Mouse (Mus musculus) heart, embryonic 10.5 days (tissue): ENCODE measurements around the gene Zfp69. TPM values are rescaled to one million over a fixed set of nuclear protein-coding genes. Genes with fewer than 3 reads are reported as not detected.

Experiments used
- DNase-seq: peaks from one replicate; pipeline ENCODE4 v3.0.0-alpha.2; 2017; ENCODE audit warnings: low spot score
- H3K27ac ChIP-seq: fragments of 300-500 bp; sonication (generic); 2 replicates; pipeline ENCODE4 v1.5.1; 2016; ENCODE audit warnings: mild to moderate bottlenecking
- H3K27me3 ChIP-seq: fragments of 300-500 bp; sonication (generic); 2 replicates; pipeline ENCODE4 v1.6.1; 2016; ENCODE audit warnings: mild to moderate bottlenecking; ENCODE audit not compliant: poor library complexity, insufficient read depth, severe bottlenecking
- H3K36me3 ChIP-seq: fragments of 300-500 bp; sonication (generic); 2 replicates; pipeline ENCODE4 v1.6.1; 2016; ENCODE audit warnings: mild to moderate bottlenecking, moderate library complexity
- H3K4me1 ChIP-seq: fragments of 300-500 bp; sonication (generic); 2 replicates; pipeline ENCODE4 v1.6.1; 2016; ENCODE audit warnings: mild to moderate bottlenecking
- H3K4me3 ChIP-seq: fragments of 300-500 bp; sonication (generic); 2 replicates; pipeline ENCODE4 v1.5.1; 2016; ENCODE audit warnings: mild to moderate bottlenecking, moderate library complexity
- H3K9me3 ChIP-seq: fragments of 300-500 bp; sonication (generic); 2 replicates; pipeline ENCODE4 v1.6.1; 2016; ENCODE audit warnings: mild to moderate bottlenecking, moderate library complexity
- WGBS: fragments of 180-500 bp; shearing (Covaris S2); methylation state at CpG from one replicate; pipeline ENCODE4 v1.1.7; 2016; 5-methylcytosine and 5-hydroxymethylcytosine counted together
- polyA plus RNA-seq: library from polyadenylated mRNA; unstranded; fragments of >200 nt; fragmentation: Nextera tagmentation; extraction: Ambion mirVana; gene quantifications from 2 replicates; pipeline ENCODE4 v1.2.1, GENCODE M21; 2016

Gene Zfp69
- polyA plus RNA-seq: 13.7 and 15.7 TPM in 2 replicates

DNA sequence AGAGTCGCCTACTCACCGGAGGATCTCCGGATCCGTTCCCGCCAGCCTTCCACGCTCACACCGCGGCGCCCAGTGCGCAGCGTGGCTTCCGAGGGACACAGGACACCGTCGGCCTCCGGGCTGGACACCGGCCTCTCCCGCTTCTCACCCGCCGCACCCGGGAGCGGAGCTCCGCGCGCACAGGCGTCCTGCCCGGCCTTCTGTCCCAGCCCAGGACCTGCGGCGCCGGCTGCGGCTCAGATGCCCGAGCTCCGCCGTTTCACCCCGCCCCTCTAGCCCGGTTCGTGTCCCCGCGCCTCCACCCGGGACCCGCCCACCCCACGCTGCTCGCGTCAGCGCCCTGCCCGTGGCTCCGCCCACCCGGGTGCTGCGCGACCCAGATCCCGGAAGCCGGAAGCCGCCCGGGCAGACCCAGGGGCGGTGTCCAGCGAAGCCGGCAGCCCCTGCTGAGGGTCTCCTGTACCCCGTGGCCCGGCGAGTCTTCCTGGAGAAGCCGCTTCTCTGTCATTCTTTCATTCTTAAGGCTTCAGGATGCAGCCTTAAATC is at the start of gene Zfp69:
Gene Zfp69, minus strand, starts transcription at position 272 of the 546 bp plus-strand sequence.
- Histone ChIP-seq H3K27me3 (no peaks in the 10 kb centered on the region), H3K27ac (peak within 1 kb of the TSS; percentile 96), H3K4me1 (no peaks in the 10 kb centered on the region; the same call in 1 of the 2 replicates), H3K9me3 (no peaks in the 10 kb centered on the region), H3K36me3 (peaks cover 11% of the 10 kb centered on the region), H3K4me3 (peak within 1 kb of the TSS; percentile 93)
- 0% methylated on average over 58 of the region's 60 CpGs for WGBS
- DNase-seq: peak; percentile 97

DNA sequence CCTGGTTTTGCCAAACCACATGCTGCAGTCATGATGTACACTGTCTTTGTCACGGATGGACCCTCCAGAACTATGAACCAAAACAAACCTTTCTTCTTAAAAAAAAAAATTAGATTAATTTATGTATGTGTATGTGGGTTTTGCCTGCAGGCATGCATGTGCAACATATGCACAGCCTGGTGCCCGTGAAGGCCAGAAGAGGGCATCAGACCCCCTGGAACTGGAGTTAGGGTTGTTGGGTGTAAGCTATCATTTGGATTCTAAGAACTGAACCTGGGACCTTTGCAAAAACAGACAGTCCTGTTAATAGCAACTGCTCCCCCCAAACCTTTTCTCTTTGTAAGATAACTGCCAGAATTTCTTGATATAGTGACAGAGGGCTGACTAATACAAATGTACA is 49.5 kb upstream of the Zfp69 start:
- DNase-seq: no peak
- WGBS: 82% methylated on average over 2 of the region's 2 CpGs
- Histone ChIP-seq H3K27ac (no peak overlapping the region), H3K4me1 (peaks cover 46% of the 10 kb centered on the region), H3K27me3 (no peaks in the 10 kb centered on the region), H3K9me3 (no peaks in the 10 kb centered on the region), H3K36me3 (no peaks in the 10 kb centered on the region), H3K4me3 (no peak overlapping the region)

DNA sequence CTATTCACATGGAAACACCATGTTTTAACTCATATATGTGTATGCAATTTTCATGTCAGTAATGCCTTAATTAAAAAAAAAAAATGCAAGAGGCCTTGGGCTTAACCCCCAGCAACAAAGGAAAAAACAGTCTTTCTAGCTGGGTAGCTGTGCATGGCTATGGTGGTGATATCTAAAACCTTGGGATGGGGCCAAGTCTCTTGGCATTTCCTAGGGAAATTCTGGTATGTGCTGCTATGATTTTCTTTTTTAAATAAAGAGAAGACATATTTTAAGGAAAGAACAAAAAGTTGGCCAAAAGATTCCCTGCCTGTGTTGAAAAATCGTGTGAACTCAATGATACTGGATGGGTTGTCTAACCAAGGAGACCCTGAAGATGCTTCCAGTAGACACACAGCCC is 44.4 kb upstream of the Zfp69 start:
- Histone ChIP-seq H3K9me3 (no peaks in the 10 kb centered on the region), H3K36me3 (no peaks in the 10 kb centered on the region), H3K4me1 (peaks cover 8% of the 10 kb centered on the region; the same call in 1 of the 2 replicates), H3K4me3 (no peak overlapping the region), H3K27ac (no peak overlapping the region), H3K27me3 (no peaks in the 10 kb centered on the region)
- 85% methylated on average over 1 of the region's 1 CpGs for WGBS
- no peak for DNase-seq

DNA sequence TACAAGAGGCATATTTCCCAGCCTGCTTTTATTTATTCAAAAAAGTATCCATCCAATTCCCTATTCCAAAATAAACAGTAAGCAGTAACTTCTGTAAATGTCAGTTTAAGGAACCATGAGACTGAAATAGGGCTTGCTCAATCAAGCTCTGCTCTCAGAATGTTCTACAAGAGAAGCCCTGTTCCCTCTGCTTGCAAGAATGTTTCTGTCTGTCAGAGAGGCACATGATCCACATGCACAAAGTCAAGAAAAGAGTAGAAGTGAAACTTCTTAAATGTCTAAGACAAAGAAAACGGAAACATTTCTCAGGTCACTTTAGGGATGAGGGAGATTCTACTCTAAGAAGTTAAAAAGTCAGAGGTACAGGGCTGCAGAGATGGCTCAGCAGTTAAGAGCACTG is 41.5 kb upstream of the Zfp69 start:
- Histone ChIP-seq H3K9me3 (peaks cover 4% of the 10 kb centered on the region; the same call in 1 of the 2 replicates), H3K36me3 (no peaks in the 10 kb centered on the region)
- WGBS: 81% methylated on average over 1 of the region's 1 CpGs

DNA sequence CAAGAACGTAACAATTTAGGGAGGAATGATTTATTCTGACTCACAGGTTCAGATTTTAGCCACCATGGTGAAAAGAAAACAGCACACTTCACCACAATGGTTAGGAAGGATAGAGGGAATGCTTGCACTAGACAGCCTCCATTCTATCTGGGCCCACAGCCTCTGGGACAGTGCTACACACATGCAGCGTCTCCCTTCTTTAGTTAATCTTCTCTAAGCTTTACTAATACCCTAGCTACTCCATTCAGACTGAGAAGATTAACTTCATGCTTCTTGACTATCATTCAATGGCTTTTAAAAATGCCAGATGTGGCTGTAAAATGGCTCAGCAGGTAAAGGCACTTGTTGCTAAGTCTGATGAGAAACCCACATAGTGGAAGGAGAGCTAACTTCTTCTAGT is 40.8 kb upstream of the Zfp69 start:
- WGBS: 85% methylated on average over 2 of the region's 2 CpGs
- Histone ChIP-seq H3K4me1 (no peaks in the 10 kb centered on the region; the same call in 1 of the 2 replicates), H3K4me3 (no peak overlapping the region), H3K36me3 (no peaks in the 10 kb centered on the region), H3K27ac (no peak overlapping the region), H3K9me3 (peaks cover 4% of the 10 kb centered on the region; the same call in 1 of the 2 replicates), H3K27me3 (no peaks in the 10 kb centered on the region)
- no peak for DNase-seq

More for the DNA sequence above, 41.5 kb upstream of the Zfp69 start:
- H3K27ac ChIP-seq: no peak overlapping the region
- no peaks in the 10 kb centered on the region for H3K27me3 ChIP-seq
- no peak for DNase-seq
- no peaks in the 10 kb centered on the region; the same call in 1 of the 2 replicates for H3K4me1 ChIP-seq
- H3K4me3 ChIP-seq: no peak overlapping the region

DNA sequence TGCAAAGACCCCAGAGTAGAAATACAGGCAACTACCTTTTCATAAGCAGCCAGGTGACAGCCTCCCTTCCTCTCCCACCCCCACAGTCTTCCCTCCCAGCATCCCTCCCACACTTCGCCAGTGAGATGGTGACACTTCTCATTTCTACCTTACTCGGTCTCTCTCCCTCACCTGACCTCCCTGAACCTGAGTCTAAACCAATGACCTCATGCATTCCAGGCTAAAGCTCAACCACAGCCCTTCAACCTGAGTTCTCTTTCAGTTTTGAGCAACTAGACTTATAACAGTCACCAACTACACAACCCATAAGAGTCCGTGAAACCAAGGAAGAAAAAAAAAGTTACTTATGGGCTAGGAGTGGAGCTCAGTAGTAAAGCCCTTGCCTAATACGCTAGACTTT is 35.8 kb upstream of the Zfp69 start:
- no peak overlapping the region for H3K4me3 ChIP-seq
- peaks cover 4% of the 10 kb centered on the region; the same call in 1 of the 2 replicates for H3K9me3 ChIP-seq
- H3K27me3 ChIP-seq: no peaks in the 10 kb centered on the region
- no peak overlapping the region for H3K27ac ChIP-seq
- H3K36me3 ChIP-seq: peaks cover 14% of the 10 kb centered on the region
- DNase-seq: no peak
- no peaks in the 10 kb centered on the region for H3K4me1 ChIP-seq
- 65% methylated on average over 4 of the region's 4 CpGs for WGBS

DNA sequence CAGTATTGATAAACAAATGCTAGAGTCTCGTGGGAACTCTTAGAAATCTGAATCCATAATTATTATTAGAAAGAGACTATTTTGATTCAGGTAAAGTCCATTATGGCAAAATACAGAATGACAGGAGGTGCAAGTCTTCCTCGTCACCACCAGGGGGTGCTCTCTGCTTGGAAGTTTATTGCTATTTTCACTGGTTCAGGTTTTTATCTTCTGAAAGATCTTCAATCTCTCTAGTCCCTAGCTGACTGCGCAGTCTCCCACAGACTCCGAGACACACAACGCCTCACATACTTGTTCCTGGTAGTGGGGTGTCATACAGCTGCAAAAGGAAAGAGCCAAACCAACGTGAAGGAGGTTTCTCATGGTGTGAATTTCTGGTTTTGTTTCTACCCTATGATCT is 34.9 kb upstream of the Zfp69 start:
- Histone ChIP-seq H3K4me3 (no peak overlapping the region), H3K36me3 (peaks cover 15% of the 10 kb centered on the region), H3K9me3 (peaks cover 4% of the 10 kb centered on the region; the same call in 1 of the 2 replicates), H3K27ac (no peak overlapping the region), H3K4me1 (no peaks in the 10 kb centered on the region), H3K27me3 (no peaks in the 10 kb centered on the region)
- no peak for DNase-seq
- 22% methylated on average over 6 of the region's 6 CpGs for WGBS

DNA sequence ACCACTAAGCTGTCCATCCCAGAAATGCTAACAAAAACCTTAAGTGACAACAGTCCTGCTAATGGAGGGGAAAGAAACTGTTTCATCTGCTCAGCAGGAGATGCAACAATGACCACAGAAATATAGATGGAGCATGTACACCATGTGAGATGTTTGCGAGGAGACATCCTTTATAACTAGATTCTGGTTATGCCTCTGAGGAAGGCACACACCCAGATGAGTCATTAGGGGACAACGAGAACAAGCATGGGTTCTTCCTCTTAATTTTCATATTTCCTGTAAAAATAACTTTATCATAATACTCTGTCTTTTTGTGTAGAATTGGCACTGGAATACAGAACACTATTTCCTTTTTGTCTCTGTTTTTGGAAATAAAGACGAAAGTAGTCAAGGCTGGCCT is 26.7 kb upstream of the Zfp69 start:
- WGBS: 88% methylated on average over 3 of the region's 3 CpGs
- Histone ChIP-seq H3K27me3 (no peaks in the 10 kb centered on the region), H3K36me3 (peaks cover 32% of the 10 kb centered on the region), H3K4me1 (no peaks in the 10 kb centered on the region), H3K4me3 (no peak overlapping the region), H3K9me3 (no peaks in the 10 kb centered on the region), H3K27ac (no peak overlapping the region)
- no peak for DNase-seq

DNA sequence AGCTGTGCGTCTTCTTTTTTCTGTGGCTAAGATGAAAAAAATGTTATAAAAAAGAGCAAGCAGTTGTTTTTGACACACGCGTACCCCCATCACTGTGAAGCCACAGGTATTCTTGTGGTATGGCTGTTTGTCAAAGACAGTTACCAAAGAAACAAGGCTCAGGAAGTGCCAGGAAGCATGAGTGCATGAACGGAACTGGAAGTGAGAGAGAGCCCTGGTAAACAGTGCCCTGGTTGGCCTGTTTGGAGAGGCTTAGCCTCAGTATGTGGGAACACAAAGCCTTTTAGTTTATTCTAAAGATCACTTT is 23.9 kb upstream of the Zfp69 start:
- Histone ChIP-seq H3K36me3 (peaks cover 47% of the 10 kb centered on the region), H3K4me3 (no peak overlapping the region), H3K27me3 (no peaks in the 10 kb centered on the region), H3K4me1 (no peaks in the 10 kb centered on the region), H3K9me3 (no peaks in the 10 kb centered on the region), H3K27ac (no peak overlapping the region)
- DNase-seq: no peak
- 83% methylated on average over 4 of the region's 4 CpGs for WGBS

DNA sequence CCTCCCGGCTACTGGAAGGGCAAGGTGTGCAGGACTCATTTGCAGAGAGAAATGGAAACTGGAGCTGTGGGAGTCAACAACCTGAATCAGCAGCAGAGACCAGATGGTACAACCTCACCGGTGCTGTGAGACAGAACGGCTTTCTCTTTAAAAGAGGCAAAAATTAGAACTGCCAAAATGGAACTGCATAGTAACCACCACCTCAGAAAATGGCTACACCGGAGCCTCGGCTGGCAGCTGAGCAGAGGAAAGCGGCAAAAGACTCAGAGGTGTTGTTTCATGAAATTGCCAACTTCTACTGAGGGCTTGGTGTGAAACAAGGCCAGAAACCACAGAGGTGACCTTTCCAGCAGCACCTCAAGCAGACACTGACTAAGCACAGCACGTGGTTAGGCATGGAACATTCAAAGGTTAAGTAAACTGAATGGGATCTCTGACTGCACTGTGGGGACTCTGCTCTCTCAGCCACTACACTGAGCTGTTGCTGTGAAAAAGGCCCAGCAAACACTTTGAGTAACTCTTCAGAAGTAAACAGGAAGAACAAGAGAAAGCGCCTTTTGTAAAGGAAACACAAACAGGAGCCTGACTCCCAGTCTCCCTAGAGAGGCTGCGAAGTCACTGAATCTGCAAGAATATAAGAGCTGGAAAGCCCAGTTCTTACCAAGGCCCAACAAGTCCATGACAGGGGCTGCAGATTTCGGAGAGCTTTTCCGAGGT is 23.4 kb upstream of the Zfp69 start:
- DNase-seq: no peak
- H3K4me3 ChIP-seq: no peak overlapping the region
- H3K9me3 ChIP-seq: no peaks in the 10 kb centered on the region
- 83% methylated on average over 11 of the region's 11 CpGs for WGBS
- H3K27me3 ChIP-seq: no peaks in the 10 kb centered on the region
- no peak overlapping the region for H3K27ac ChIP-seq
- peaks cover 48% of the 10 kb centered on the region for H3K36me3 ChIP-seq
- no peaks in the 10 kb centered on the region for H3K4me1 ChIP-seq

DNA sequence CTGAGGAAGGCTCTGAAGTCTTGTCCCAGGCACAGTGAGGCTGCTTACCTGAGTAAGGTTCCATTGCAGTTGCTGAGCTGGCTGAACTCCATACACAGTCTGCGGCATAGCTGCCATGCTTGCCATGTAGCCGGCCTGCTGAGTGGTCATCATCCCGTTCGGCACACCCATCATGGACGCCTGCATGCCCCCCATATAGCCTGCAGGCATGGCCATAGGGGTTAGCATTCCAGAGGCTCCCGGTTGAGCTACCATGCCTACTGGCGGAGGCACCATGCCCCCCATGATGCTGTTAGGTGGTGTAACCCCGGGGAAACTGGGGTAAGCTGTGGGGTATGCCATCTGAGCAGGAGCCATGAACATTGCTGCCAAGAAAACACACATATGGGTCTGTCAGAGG is 20.3 kb upstream of the Zfp69 start:
- no peak for DNase-seq
- peaks cover 61% of the 10 kb centered on the region for H3K36me3 ChIP-seq

DNA sequence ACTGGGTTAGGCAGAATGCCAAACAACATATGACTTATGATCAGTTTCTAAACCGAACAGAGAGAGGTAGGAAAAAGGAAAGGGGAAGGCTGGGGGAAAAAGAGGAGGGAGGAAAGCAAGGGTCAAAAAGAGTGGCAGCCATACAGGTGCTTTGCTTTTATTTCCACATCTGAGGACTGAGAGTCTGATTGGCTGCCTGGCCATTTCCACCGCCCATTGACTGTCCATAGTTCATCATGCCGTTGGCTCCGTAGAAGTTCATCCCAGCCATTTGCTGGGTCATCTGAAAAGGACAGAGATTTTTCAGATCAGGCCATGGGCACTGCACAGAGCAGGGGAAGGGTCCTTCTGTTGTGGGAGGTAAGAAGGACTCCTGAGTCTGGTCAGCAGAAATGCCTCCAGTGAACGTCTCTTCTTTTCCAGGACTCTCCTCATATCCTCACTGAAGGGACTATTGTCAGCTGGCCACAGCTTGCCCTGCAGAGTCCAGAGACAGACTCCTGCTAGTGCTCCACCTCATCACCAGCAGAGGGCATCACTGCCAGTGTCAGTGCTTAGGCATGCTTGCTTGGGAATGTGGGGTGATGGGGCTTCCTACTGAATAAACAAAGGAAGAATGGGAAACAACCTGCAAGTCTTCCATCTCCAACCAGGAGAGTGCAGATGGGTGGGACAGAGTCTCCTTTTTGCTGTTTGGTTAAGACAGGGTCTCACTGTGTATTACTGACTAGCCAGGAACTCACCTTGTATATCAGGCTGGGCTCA is 18.1 kb upstream of the Zfp69 start:
- no peak overlapping the region for H3K27ac ChIP-seq
- H3K9me3 ChIP-seq: no peaks in the 10 kb centered on the region
- H3K4me3 ChIP-seq: no peak overlapping the region
- peaks cover 50% of the 10 kb centered on the region for H3K36me3 ChIP-seq
- no peaks in the 10 kb centered on the region for H3K27me3 ChIP-seq
- WGBS: 78% methylated on average over 5 of the region's 5 CpGs
- no peaks in the 10 kb centered on the region for H3K4me1 ChIP-seq
- DNase-seq: no peak

More for the DNA sequence above, 20.3 kb upstream of the Zfp69 start:
- WGBS: 89% methylated on average over 8 of the region's 8 CpGs
- H3K27ac ChIP-seq: no peak overlapping the region
- H3K9me3 ChIP-seq: no peaks in the 10 kb centered on the region
- no peaks in the 10 kb centered on the region for H3K4me1 ChIP-seq
- no peaks in the 10 kb centered on the region for H3K27me3 ChIP-seq
- no peak overlapping the region for H3K4me3 ChIP-seq

DNA sequence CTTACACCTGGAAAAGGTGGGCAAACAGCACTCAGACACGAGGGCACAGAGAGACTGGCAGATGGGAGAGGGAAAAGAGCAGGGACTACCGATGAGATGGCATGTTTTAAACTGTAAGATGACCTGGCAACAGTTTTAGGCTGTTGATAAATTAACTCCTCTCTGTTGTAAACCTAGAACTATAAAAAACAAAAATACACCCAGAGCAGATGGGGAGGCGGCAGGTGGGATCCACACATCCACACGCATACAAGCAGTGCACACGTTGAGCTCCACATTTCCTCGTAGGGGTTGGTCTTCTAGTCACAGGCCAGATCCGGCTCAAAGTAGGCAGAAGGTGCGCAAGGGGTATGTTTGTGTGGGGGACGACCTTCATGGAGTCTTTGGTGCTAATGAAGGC is 17.0 kb upstream of the Zfp69 start:
- no peaks in the 10 kb centered on the region for H3K27me3 ChIP-seq
- DNase-seq: no peak
- no peak overlapping the region for H3K27ac ChIP-seq
- no peaks in the 10 kb centered on the region for H3K4me1 ChIP-seq
- no peak overlapping the region for H3K4me3 ChIP-seq
- H3K9me3 ChIP-seq: no peaks in the 10 kb centered on the region
- peaks cover 43% of the 10 kb centered on the region for H3K36me3 ChIP-seq
- 91% methylated on average over 9 of the region's 9 CpGs for WGBS
